Mouse (Mus musculus) cortical plate, adult 2 months (tissue): ENCODE data around the gene Wnt11.

Source experiments
- CTCF ChIP-seq: fragments of 200-500 bp; IDR thresholded peaks from 2 replicates; pipeline ENCODE4 v1.5.1; 2011; ENCODE audit warnings: mild to moderate bottlenecking, control low read depth, low read length; ENCODE audit not compliant: insufficient read depth; ENCODE audit errors: extremely low read depth
- POLR2A ChIP-seq: fragments of 200-500 bp; IDR thresholded peaks from 2 replicates; pipeline ENCODE4 v1.6.1; 2011; ENCODE audit warnings: mild to moderate bottlenecking, low read length, control low read depth; ENCODE audit not compliant: insufficient read depth; ENCODE audit errors: extremely low read depth

GRCm38 (mm10) chr7:98887811-98888261 is 52.9 kb downstream of the Wnt11 start:
- TF ChIP-seq POLR2A (no peak), CTCF (no peak)
